Mouse (Mus musculus): ENCODE measurements around the gene Wdr66.

GRCm38 (mm10) chr5:123228524-123228922 is 23.4 kb upstream of the Wdr66 start:
- TF ChIP-seq CTCF (conservative IDR thresholded peaks at IDR 0.05; ENCODE audit: low read length) (no peak), POU5F1 (IDR thresholded peaks at IDR 0.05; ENCODE audit: borderline replicate concordance, low read length) (no peak)
